Mouse (Mus musculus): ENCODE data around the gene Nexn. TPM values are rescaled to one million over a fixed set of nuclear protein-coding genes. Genes with fewer than 3 reads are reported as not detected.
A peak's percentile ranks its signal among the peaks of the same experiment; 100 is the strongest.
"Not testable (repeated sequence)": the region's sequence is repeated elsewhere in the genome, so short reads cannot be mapped to it uniquely, and the experiment has no call there.

Nexn gene
- polyA plus RNA-seq, 1 experiment from 2014 or later: 3.8 TPM

DNA sequence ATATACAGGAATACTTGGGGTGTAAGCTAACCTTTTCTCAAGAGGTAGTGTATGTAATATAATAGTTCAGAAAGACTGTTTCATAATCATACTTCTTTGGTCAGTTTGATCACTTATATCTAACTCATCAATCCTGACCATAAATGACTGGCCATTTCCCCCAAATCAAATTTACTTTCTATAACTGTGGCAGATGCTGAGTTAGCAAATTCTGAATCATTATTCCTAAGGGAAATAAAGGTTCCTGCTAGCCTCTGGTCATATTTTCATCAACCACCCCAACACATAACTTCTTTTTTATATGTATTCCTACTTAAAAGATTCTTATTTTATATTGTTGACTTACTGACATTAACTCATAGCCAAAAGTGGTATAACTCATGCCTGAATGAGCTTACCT is 63.2 kb downstream of the Nexn start:
- Histone ChIP-seq H3K4me1 (replicated peaks) (no peaks in the 10 kb centered on the region), H3K9me3 (no peaks in the 10 kb centered on the region), H3K9ac (no peak overlapping the region), H3K27ac (no peak overlapping the region), H3K4me2 (no peak overlapping the region), H3K4me3 (no peak overlapping the region), H3K27me3 (no peaks in the 10 kb centered on the region), H3K36me3 (0 out of 2 replicates have a peak, but pooled peaks cover 5% of the 10 kb centered on the region)
- ATAC-seq (ENCODE audit: low FRiP score): no peak

DNA sequence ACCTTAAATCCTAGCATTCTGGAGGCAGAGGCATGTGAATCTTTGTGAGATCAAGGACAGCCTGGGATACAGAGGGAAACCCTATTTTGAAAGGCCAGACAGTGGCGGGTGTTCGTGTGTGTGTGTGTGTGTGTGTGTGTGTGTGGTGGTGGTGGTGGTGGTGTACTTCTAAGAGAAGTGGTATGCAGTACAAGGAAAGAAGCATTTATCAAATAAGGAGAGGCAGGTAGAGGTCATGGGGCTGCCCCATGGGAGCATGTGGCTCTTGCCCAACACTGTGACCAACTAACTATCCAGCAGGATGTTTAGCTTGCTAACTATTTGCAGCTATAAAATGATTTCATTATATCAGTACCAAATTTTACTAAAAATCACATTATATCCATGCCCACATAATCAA is 64.5 kb downstream of the Nexn start:
- H3K9me3 ChIP-seq: no peaks in the 10 kb centered on the region
- no peak for ATAC-seq (ENCODE audit: low FRiP score)
- H3K27ac ChIP-seq: no peak overlapping the region
- H3K4me1 ChIP-seq (replicated peaks): no peaks in the 10 kb centered on the region
- H3K27me3 ChIP-seq: no peaks in the 10 kb centered on the region
- no peak overlapping the region for H3K4me3 ChIP-seq
- H3K9ac ChIP-seq: no peak overlapping the region
- H3K36me3 ChIP-seq: no peaks in the 10 kb centered on the region
- H3K4me2 ChIP-seq: no peak overlapping the region
- 91% methylated on average over 2 of the region's 2 CpGs for WGBS

DNA sequence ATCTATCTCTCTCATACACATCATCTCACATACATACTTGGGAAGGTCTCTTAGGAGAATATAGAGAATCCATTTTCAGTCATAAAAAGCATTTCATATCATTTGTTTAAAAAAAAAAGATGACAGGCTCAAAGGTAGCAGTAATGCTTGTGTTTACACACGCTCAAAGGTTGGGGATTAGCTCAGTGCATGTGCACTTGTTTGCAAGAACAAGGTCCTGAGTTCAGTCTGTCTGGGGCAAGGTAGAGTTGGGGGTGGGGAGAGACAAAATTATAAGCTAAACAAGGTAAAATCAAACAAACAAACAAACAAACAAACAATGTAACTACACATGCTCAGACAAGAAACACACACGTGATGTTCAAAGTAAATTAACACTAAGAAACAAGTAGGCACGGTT is 65.0 kb downstream of the Nexn start:
- H3K4me3 ChIP-seq: no peak overlapping the region
- H3K9ac ChIP-seq: no peak overlapping the region
- no peak for ATAC-seq (ENCODE audit: low FRiP score)
- H3K4me2 ChIP-seq: no peak overlapping the region
- no peaks in the 10 kb centered on the region for H3K36me3 ChIP-seq
- no peaks in the 10 kb centered on the region for H3K4me1 ChIP-seq (replicated peaks)
- no peak overlapping the region for H3K27ac ChIP-seq
- H3K9me3 ChIP-seq: no peaks in the 10 kb centered on the region
- 93% methylated on average over 3 of the region's 3 CpGs for WGBS
- H3K27me3 ChIP-seq: no peaks in the 10 kb centered on the region

DNA sequence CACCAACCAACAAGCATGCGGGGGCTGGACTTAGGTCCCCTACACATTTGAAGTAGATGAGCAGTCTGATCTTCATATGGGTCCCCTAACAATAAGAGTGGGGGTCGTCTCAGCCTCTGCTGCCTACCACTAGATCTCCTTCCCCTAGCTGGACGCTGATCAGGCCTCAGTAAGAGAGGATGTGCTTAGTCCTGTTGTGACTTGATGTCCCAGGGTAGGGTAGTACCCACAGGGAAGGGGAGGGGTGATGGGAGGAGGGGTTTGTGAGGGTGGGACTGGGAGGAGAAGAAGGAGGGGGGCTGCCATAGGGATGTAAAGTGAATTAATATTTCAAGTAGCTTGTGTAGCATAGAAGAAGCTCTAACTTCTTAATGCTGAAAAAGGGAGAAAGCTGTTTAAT is 67.0 kb downstream of the Nexn start:
- Histone ChIP-seq H3K9me3 (no peaks in the 10 kb centered on the region), H3K4me2 (no peak overlapping the region), H3K27me3 (no peaks in the 10 kb centered on the region), H3K9ac (no peak overlapping the region), H3K27ac (no peak overlapping the region), H3K4me1 (replicated peaks) (no peaks in the 10 kb centered on the region), H3K36me3 (no peaks in the 10 kb centered on the region), H3K4me3 (no peak overlapping the region)
- ATAC-seq (ENCODE audit: low FRiP score): no peak
- WGBS: 68% methylated on average over 3 of the region's 3 CpGs

DNA sequence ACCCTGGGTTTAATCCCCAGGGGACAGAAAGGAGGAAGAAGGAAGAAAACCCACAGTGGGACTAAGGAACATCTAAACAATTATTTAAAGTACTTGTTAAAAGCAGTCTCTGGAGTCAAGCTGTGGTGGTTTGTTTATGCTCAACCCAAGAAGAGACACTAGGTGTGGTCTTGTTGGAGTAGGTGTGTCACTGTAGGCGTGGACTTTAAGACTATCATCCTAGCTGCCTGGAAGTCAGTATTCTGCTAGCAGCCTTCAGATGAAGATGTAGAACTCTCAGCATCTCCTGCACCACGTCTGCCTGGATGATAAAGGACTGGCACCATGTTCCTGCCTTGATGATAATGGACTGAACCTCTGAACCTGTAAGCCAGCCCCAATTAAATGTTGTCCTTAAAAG is 68.9 kb downstream of the Nexn start:
- H3K4me3 ChIP-seq; ATAC-seq (ENCODE audit: low FRiP score); H3K36me3 ChIP-seq; H3K4me2 ChIP-seq; H3K9me3 ChIP-seq; H3K27ac ChIP-seq; H3K4me1 ChIP-seq (replicated peaks); H3K9ac ChIP-seq; H3K27me3 ChIP-seq: not testable (repeated sequence)
- WGBS: 49% methylated on average over 2 of the region's 2 CpGs

DNA sequence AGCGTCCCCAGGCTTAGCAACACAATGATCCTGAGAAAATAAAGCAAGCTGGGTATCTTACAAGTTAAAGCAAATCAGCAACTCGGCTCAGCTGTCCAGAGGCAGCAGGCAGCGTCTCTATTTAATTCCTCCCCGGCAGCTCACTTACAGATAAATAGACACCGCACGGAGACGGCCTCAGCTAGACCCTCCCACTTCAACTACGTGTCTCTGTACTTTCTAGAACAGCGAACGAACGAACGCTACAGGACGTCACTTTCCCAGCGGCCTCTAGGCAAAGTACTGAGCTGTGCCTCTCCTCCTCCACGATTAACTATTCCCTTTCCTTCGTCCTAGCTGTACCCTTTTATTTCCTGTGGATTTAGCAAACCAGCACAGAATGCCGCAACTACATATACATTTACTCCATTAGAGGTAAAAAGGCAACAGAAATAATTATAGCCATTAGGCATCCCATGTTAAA is 72.5 kb downstream of the Nexn start:
- H3K36me3 ChIP-seq: no peaks in the 10 kb centered on the region
- H3K9ac ChIP-seq: peak overlapping the region; percentile 73
- H3K4me3 ChIP-seq: peak overlapping the region; percentile 52
- peaks cover 20% of the 10 kb centered on the region for H3K4me1 ChIP-seq (replicated peaks)
- WGBS: 3% methylated on average over 17 of the region's 17 CpGs
- ATAC-seq (ENCODE audit: low FRiP score): peak; percentile 99
- no peaks in the 10 kb centered on the region for H3K27me3 ChIP-seq
- peak overlapping the region; percentile 55 for H3K4me2 ChIP-seq
- H3K9me3 ChIP-seq: no peaks in the 10 kb centered on the region
- peak overlapping the region; percentile 87 for H3K27ac ChIP-seq

DNA sequence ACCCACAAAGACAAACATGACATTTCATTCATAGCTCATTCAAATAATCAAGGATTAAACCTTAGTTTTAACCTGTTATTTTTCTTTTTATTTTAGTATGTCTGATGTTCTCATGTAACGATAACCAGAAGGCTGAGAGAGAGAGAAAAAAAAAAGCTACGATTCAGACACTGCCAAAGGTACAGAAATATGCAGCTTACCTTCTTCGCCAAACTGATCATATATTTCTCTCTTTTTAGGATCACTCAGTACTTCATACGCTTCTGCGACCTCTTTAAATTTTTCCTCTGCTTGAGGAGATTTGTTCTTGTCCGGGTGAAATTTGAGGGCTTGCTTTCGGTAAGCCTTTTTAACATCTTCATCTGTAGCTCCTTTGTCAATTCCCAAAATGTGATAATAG is 73.0 kb downstream of the Nexn start:
- Histone ChIP-seq H3K4me2 (peak overlapping the region; percentile 55), H3K9ac (peak overlapping the region; percentile 73), H3K27me3 (no peaks in the 10 kb centered on the region), H3K4me3 (peak overlapping the region; percentile 52), H3K4me1 (replicated peaks) (peaks cover 20% of the 10 kb centered on the region), H3K9me3 (no peaks in the 10 kb centered on the region), H3K36me3 (no peaks in the 10 kb centered on the region), H3K27ac (peak overlapping the region; percentile 87)
- 21% methylated on average over 7 of the region's 7 CpGs for WGBS
- no peak for ATAC-seq (ENCODE audit: low FRiP score)

DNA sequence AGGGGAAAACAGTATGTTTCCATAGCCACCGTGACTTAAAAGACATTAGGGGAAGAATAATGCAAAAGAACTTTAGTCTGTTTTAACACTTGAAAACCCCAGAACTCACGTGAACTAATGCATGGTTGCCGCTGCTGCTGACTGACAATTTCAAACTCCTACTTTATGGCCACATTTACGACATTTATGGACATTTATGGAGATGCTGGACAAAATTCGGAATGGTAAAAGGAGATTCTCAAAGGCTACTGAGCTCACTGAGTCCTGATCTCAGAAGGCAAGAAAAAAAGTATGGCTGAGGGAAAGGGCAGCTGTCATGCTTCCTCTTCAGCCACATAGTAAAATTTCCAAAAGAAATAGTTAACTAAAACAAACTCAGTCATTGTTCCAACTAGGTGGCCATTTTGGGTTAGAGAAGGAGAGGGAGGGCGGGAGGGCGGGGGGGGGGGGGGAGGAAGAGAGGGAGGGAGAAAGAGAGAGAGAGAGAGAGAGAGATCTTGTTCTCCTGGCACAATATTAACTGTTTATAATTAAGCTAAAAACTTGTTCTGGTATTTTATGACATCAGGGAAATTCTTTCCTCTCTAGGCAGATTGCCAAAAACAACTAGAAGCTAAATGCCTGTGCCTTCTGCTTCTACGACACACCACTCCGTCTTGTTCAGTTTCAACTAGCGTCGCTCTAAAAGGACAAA is 73.8 kb downstream of the Nexn start:
- Histone ChIP-seq H3K36me3 (no peaks in the 10 kb centered on the region), H3K27me3 (no peaks in the 10 kb centered on the region), H3K4me2 (peak overlapping the region; percentile 57), H3K9ac (peak overlapping the region; percentile 61), H3K27ac (0 out of 2 replicates have a peak overlapping the region, but pooled peaks have one; percentile 3), H3K9me3 (no peaks in the 10 kb centered on the region), H3K4me1 (replicated peaks) (peaks cover 20% of the 10 kb centered on the region), H3K4me3 (peak overlapping the region; percentile 36)
- WGBS: 43% methylated on average over 10 of the region's 11 CpGs
- ATAC-seq (ENCODE audit: low FRiP score): no peak

DNA sequence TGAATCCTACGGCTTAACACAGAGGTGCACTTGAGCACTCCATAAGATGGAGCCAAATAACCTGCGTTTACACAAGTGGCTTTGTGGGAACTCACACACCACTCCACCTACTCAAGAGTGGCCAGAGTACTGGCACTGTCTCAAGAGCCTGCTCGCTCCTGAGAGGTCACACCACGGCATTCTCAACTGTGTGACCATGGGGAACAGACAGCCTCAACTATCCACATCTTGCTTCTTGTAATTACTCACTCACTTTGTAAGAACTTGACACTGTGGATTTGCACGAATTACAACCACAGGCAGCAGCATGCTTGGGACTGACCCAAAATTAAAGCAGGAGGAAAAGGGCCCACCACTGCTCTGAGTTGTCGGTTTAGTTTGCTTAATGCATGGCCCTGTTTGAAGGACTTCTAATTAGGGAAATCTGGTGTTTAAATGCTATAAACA is 74.3 kb downstream of the Nexn start:
- peak overlapping the region; percentile 57 for H3K4me2 ChIP-seq
- no peaks in the 10 kb centered on the region for H3K9me3 ChIP-seq
- 0 out of 2 replicates have a peak, but pooled peaks have one; percentile 4 for ATAC-seq (ENCODE audit: low FRiP score)
- no peaks in the 10 kb centered on the region for H3K36me3 ChIP-seq
- H3K27ac ChIP-seq: 0 out of 2 replicates have a peak overlapping the region, but pooled peaks have one; percentile 3
- WGBS: 44% methylated on average over 6 of the region's 6 CpGs
- no peaks in the 10 kb centered on the region for H3K27me3 ChIP-seq
- peaks cover 20% of the 10 kb centered on the region for H3K4me1 ChIP-seq (replicated peaks)
- H3K4me3 ChIP-seq: peak overlapping the region; percentile 36
- peak overlapping the region; percentile 61 for H3K9ac ChIP-seq

DNA sequence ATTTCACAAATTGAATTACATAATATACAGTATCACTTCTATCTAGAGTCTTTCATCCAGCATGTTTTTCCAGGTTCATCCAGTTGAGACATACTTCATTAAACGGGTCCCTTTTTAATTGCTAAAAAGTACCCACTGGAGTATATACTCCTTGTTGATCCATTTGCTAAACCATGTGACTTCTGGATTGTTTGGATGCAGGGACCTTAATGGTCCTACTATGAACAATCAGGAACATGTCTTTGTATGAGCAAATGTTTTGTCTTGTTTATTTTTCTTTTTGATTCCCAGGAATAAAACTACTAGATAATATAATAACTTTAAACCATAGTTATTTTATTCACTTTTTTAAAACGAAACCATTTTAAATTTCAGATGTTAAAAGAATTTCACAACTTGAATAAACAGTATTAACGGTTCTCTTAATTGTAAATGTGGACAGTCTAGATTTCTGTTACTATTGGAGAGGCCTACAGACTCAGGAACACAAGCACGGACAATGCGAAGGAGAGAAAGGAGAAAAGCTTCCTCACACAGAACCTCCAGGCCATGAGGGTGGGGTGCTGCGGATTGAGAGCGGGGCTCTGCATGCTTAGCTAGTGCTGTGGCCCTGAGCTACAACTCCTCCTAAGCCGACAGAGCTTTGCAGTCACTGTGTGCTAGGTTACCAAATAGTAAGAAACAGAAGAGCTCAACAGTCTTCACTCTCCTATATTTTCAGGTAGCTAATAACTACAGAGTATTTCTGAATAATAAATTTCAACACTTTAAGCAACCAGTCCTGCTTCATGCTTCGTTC is 75.3 kb downstream of the Nexn start:
- Histone ChIP-seq H3K27me3 (no peaks in the 10 kb centered on the region), H3K4me2 (peak overlapping the region; percentile 45), H3K27ac (no peak overlapping the region), H3K4me1 (replicated peaks) (peaks cover 20% of the 10 kb centered on the region), H3K4me3 (peak overlapping the region; percentile 23; the same call in 1 of the 2 replicates), H3K9me3 (no peaks in the 10 kb centered on the region), H3K9ac (0 out of 2 replicates have a peak overlapping the region, but pooled peaks have one; percentile 39), H3K36me3 (peaks cover 5% of the 10 kb centered on the region; the same call in 1 of the 2 replicates)
- no peak for ATAC-seq (ENCODE audit: low FRiP score)
- WGBS: 83% methylated on average over 9 of the region's 9 CpGs

DNA sequence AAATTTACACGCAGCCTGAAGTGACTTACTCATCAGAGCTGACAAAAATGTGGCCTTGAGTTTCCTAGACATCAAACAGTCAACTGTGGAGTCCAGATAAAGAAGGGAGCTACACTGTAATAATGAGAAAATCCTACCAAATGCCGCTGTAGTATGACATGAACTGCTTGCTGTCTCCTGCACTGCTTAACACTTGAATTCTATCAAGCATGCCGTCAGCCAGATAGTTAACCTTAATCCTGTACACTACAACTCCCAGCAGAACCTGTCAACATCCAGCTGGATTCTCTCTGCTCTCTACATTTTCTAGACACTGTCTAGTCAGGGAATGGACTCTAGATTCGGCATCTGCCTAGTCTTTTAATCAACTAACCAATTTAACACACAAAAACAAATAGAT is 76.8 kb downstream of the Nexn start:
- ATAC-seq (ENCODE audit: low FRiP score): no peak
- Histone ChIP-seq H3K4me3 (no peak overlapping the region), H3K9ac (no peak overlapping the region), H3K27me3 (no peaks in the 10 kb centered on the region), H3K4me2 (no peak overlapping the region), H3K27ac (no peak overlapping the region), H3K4me1 (replicated peaks) (peaks cover 20% of the 10 kb centered on the region), H3K36me3 (peaks cover 17% of the 10 kb centered on the region), H3K9me3 (no peaks in the 10 kb centered on the region)
- 79% methylated on average over 4 of the region's 4 CpGs for WGBS
